In the genomic region with DNA sequence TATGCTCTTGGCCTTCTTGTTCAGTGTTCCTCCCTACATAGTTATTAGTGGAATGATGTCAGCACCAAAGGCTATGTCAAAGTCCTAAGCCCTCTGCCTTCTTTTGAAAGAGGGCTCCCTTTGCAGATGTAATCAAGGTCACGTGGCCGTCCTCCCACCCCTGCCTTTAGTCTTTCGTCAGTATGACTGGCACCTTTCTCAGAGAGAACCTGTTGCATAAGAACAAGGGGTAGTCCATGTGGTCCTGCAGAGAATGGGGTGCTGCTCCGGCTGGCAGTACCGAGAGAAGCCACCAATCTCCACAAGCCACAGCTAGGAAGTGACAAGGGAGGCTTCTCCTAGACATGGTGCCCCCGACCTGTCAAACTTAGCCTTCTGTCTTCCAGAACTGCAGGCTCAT, we compare ENCODE assay signal across 13 mouse cellular contexts.
DNase-seq lines count a peak whose midpoint lies in the region; ATAC-seq lines count a peak whose summit lies in the region.
"Had no signal": no experiment of that assay in that cellular context is flagged by ENCODE, and none has a peak within 500 bp of the region (broad histone marks: within the 10 kb centered on the region; RNA-seq: fewer than 3 reads in every experiment).

No protein-coding gene starts in this region.

- no peaks in the 10 kb centered on the region for H3K36me3 ChIP-seq in hindbrain, embryonic 13.5 days
- H3K36me3 ChIP-seq in hindbrain, embryonic 16.5 days (ENCODE audit: control insufficient read depth, insufficient read depth, low read length): no peaks in the 10 kb centered on the region
- H3K36me3 ChIP-seq in midbrain, embryonic 10.5 days: no peaks in the 10 kb centered on the region
- no peaks in the 10 kb centered on the region for H3K36me3 ChIP-seq in midbrain, embryonic 11.5 days (ENCODE audit: control insufficient read depth, insufficient read depth, low read length)
- H3K36me3 ChIP-seq in liver, embryonic 12.5 days: 0 out of 2 replicates have a peak, but pooled peaks cover 4% of the 10 kb centered on the region
- H3K36me3 ChIP-seq: limb, embryonic 15.5 days had no signal

- WGBS in hindbrain, embryonic 13.5 days: 79% methylated on average over 6 of the region's 6 CpGs
- WGBS in hindbrain, embryonic 16.5 days: 79% methylated on average over 6 of the region's 6 CpGs
- WGBS in midbrain, embryonic 10.5 days: 90% methylated on average over 6 of the region's 6 CpGs
- 82% methylated on average over 6 of the region's 6 CpGs for WGBS in midbrain, embryonic 11.5 days
- 65% methylated on average over 6 of the region's 6 CpGs for WGBS in liver, embryonic 12.5 days (ENCODE audit: insufficient replicate concordance)

- no peak for ATAC-seq in hindbrain, embryonic 13.5 days (ENCODE audit: low FRiP score)
- ATAC-seq in hindbrain, embryonic 16.5 days: no peak
- ATAC-seq in midbrain, embryonic 11.5 days (ENCODE audit: low FRiP score): no peak
- ATAC-seq in liver, embryonic 12.5 days: peak; percentile 23; the same call in 1 of the 2 replicates
- ATAC-seq: forebrain, embryonic 14.5 days; midbrain, embryonic 16.5 days had no signal

- 0 out of 2 replicates have a peak overlapping the region, but pooled peaks have one; percentile 18 for H3K27ac ChIP-seq in hindbrain, embryonic 13.5 days
- no peak overlapping the region for H3K27ac ChIP-seq in hindbrain, embryonic 16.5 days (ENCODE audit: low read depth, low read length)
- peak overlapping the region; percentile 46; the same call in 1 of the 2 replicates for H3K27ac ChIP-seq in midbrain, embryonic 10.5 days (replicated peaks)
- no peak overlapping the region for H3K27ac ChIP-seq in midbrain, embryonic 11.5 days (ENCODE audit: low read depth, low read length)
- peak overlapping the region; percentile 43; the same call in 1 of the 2 replicates for H3K27ac ChIP-seq in liver, embryonic 12.5 days

- H3K4me1 ChIP-seq in hindbrain, embryonic 13.5 days (replicated peaks): peaks cover 27% of the 10 kb centered on the region
- peaks cover 4% of the 10 kb centered on the region for H3K4me1 ChIP-seq in hindbrain, embryonic 16.5 days (ENCODE audit: control insufficient read depth, insufficient read depth, low read depth, low read length)
- peaks cover 17% of the 10 kb centered on the region for H3K4me1 ChIP-seq in midbrain, embryonic 10.5 days
- no peaks in the 10 kb centered on the region for H3K4me1 ChIP-seq in midbrain, embryonic 11.5 days (ENCODE audit: control insufficient read depth, insufficient read depth, low read length)
- peaks cover 47% of the 10 kb centered on the region for H3K4me1 ChIP-seq in liver, embryonic 12.5 days

- no peak overlapping the region for H3K9ac ChIP-seq in hindbrain, embryonic 13.5 days
- H3K9ac ChIP-seq in hindbrain, embryonic 16.5 days (ENCODE audit: low read depth, low read length): no peak overlapping the region
- no peak overlapping the region for H3K9ac ChIP-seq in midbrain, embryonic 11.5 days (ENCODE audit: low read length)
- no peak overlapping the region for H3K9ac ChIP-seq in liver, embryonic 12.5 days
- H3K9ac ChIP-seq: limb, embryonic 15.5 days had no signal

- no peak for DNase-seq in midbrain, embryonic 10.5 days (ENCODE audit: low spot score)
- DNase-seq in midbrain, embryonic 11.5 days (ENCODE audit: low spot score, missing footprints): no peak
- no peak for DNase-seq in embryo, embryonic 9.5 days (ENCODE audit: extremely low spot score)
- no peak for DNase-seq in spleen, postnatal 4 days (ENCODE audit: low spot score in 2 of 2)
- DNase-seq: cerebellum, adult 8-10 months; gastrocnemius, postnatal 36 days; layer of hippocampus, postnatal 36 days had no signal

- H3K27me3 ChIP-seq in hindbrain, embryonic 13.5 days: no peaks in the 10 kb centered on the region
- H3K27me3 ChIP-seq in hindbrain, embryonic 16.5 days (replicated peaks; ENCODE audit: control insufficient read depth, insufficient read depth, low read length): no peaks in the 10 kb centered on the region
- H3K27me3 ChIP-seq in midbrain, embryonic 10.5 days (ENCODE audit: low read depth, poor library complexity, severe bottlenecking): peaks cover 58% of the 10 kb centered on the region
- peaks cover 2% of the 10 kb centered on the region for H3K27me3 ChIP-seq in midbrain, embryonic 11.5 days (ENCODE audit: control insufficient read depth, insufficient read depth, low read length)
- no peaks in the 10 kb centered on the region for H3K27me3 ChIP-seq in liver, embryonic 12.5 days (replicated peaks)
- H3K27me3 ChIP-seq: limb, embryonic 15.5 days had no signal

- no peak overlapping the region for H3K4me3 ChIP-seq in hindbrain, embryonic 13.5 days
- H3K4me3 ChIP-seq in hindbrain, embryonic 16.5 days (ENCODE audit: low read length): no peak overlapping the region
- no peak overlapping the region for H3K4me3 ChIP-seq in midbrain, embryonic 10.5 days
- no peak overlapping the region for H3K4me3 ChIP-seq in midbrain, embryonic 11.5 days (ENCODE audit: low read depth, low read length)
- no peak overlapping the region for H3K4me3 ChIP-seq in liver, embryonic 12.5 days
- H3K4me3 ChIP-seq: limb, embryonic 15.5 days had no signal

- no peak overlapping the region for H3K4me2 ChIP-seq in hindbrain, embryonic 13.5 days
- H3K4me2 ChIP-seq in hindbrain, embryonic 16.5 days (ENCODE audit: low read length): no peak overlapping the region
- H3K4me2 ChIP-seq in midbrain, embryonic 11.5 days: no peak overlapping the region
- no peak overlapping the region for H3K4me2 ChIP-seq in liver, embryonic 12.5 days
- H3K4me2 ChIP-seq: limb, embryonic 15.5 days had no signal

- H3K9me3 ChIP-seq in hindbrain, embryonic 13.5 days: no peaks in the 10 kb centered on the region
- H3K9me3 ChIP-seq in hindbrain, embryonic 16.5 days (ENCODE audit: control insufficient read depth, low read length): no peaks in the 10 kb centered on the region
- no peaks in the 10 kb centered on the region for H3K9me3 ChIP-seq in midbrain, embryonic 10.5 days (replicated peaks)
- no peaks in the 10 kb centered on the region for H3K9me3 ChIP-seq in midbrain, embryonic 11.5 days (ENCODE audit: control insufficient read depth, low read length)
- H3K9me3 ChIP-seq in liver, embryonic 12.5 days (replicated peaks): no peaks in the 10 kb centered on the region
- H3K9me3 ChIP-seq: limb, embryonic 15.5 days had no signal

Comparison
In these comparisons a context has a peak if more than half of its experiments do, and no peak if none do; other contexts are left out.
1. H3K27ac ChIP-seq: peak in hindbrain, embryonic 13.5 days (single experiment), midbrain, embryonic 10.5 days (single experiment) and liver, embryonic 12.5 days (single experiment); none in hindbrain, embryonic 16.5 days (single experiment) and midbrain, embryonic 11.5 days (single experiment).